Mouse (Mus musculus) kidney, adult 2 months (tissue): Measurements from ENCODE around the gene Slc45a2. TPM values are rescaled to one million over a fixed set of nuclear protein-coding genes. Genes with fewer than 3 reads are reported as not detected.

Experiments
- DNase-seq: peaks from one replicate; pipeline ENCODE4 v3.0.0; 2021
- H3K27ac ChIP-seq: fragments of 200-500 bp; 2 replicates; pipeline ENCODE4 v1.5.1; 2012; ENCODE audit warnings: low read depth, low read length, control low read depth, inconsistent platforms; ENCODE audit not compliant: insufficient read depth
- H3K27me3 ChIP-seq: fragments of 200-500 bp; replicated peaks from 2 replicates; pipeline ENCODE4 v1.6.1; 2012; ENCODE audit warnings: mild to moderate bottlenecking, moderate library complexity, low read length, inconsistent platforms; ENCODE audit not compliant: control insufficient read depth, insufficient read depth
- H3K36me3 ChIP-seq: fragments of 200-500 bp; 2 replicates; pipeline ENCODE4 v1.6.1; 2012; ENCODE audit warnings: mild to moderate bottlenecking, moderate library complexity, low read length, inconsistent platforms; ENCODE audit not compliant: control insufficient read depth, insufficient read depth
- H3K4me1 ChIP-seq: fragments of 200-500 bp; 2 replicates; pipeline ENCODE4 v1.6.1; 2011; ENCODE audit warnings: low read length; ENCODE audit not compliant: control insufficient read depth, insufficient read depth
- H3K4me3 ChIP-seq: fragments of 200-500 bp; 2 replicates; pipeline ENCODE4 v1.5.1; 2011; ENCODE audit warnings: mild to moderate bottlenecking, low read depth, low read length, control low read depth; ENCODE audit not compliant: insufficient read depth
- CTCF ChIP-seq: fragments of 200-500 bp; conservative IDR thresholded peaks from 2 replicates; pipeline ENCODE4 v1.5.1; 2011; ENCODE audit warnings: low read depth, mild to moderate bottlenecking, control low read depth, low read length, moderate library complexity, mixed read lengths; ENCODE audit not compliant: insufficient read depth, insufficient read length
- POLR2A ChIP-seq: fragments of 200-500 bp; IDR thresholded peaks from one replicate; pipeline ENCODE4 v1.6.1; 2011; ENCODE audit warnings: low read depth, low read length, control low read depth
- WGBS: fragments of 180-500 bp; shearing (Covaris S2); methylation state at CpG from one replicate; pipeline ENCODE4 v1.1.7; 2018; 5-methylcytosine and 5-hydroxymethylcytosine counted together
- polyA plus RNA-seq: library from polyadenylated mRNA; depleted of rRNA; stranded (reverse); fragments of >200 nt; gene quantifications from 2 replicates; pipeline ENCODE4 v1.2.3, GENCODE M21; 2012

The Slc45a2 gene
- polyA plus RNA-seq, 1 experiment: 0.14 TPM

DNA sequence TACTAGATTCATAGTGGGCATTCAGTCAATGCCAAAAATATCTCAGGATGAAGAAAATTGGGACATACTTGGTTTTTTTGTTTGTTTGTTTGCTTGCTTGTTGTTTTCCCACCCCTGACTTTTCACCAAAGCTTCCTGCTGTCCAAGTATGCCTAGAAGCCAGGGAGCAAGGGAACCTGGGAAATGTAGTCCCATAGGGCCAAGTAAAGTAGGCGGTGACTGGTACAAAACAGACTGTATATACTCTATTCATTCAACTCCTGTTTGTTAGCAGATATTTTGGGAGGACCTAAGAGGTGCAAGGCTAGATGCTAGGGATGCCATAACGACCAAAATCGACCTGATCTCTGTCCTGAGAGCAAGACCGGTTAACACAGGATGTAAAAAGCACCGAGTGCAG lies 689 bp upstream of the Slc45a2 start:
- Histone ChIP-seq H3K36me3 (peaks cover 4% of the 10 kb centered on the region), H3K27ac (no peak overlapping the region), H3K4me3 (peak overlapping the region; percentile 37), H3K4me1 (no peaks in the 10 kb centered on the region), H3K27me3 (no peaks in the 10 kb centered on the region)
- DNase-seq: peak; percentile 45
- WGBS: 22% methylated on average over 5 of the region's 5 CpGs
- no peak for TF ChIP-seq CTCF
- TF ChIP-seq POLR2A: no peak

DNA sequence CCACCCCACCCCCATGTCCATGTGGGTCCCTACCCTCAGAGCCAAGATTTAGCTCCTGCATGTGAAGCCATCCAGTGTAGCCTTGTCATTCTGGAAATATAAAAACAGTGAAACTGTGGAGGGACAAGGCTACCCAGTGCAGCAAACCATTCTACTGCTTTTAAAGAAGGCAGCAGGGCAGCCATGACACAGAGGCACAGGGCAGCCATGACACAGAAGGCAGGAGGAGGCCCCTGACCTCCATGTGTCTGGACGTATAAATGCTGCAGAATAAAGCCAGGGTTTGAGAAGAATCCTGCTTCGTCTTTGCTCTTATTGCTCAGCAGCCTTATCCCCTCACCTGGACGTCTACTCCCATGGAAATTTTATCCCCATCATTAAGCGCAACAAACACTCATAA lies 3.3 kb downstream of the Slc45a2 start:
- Histone ChIP-seq H3K36me3 (no peaks in the 10 kb centered on the region), H3K27me3 (no peaks in the 10 kb centered on the region), H3K4me3 (no peak overlapping the region), H3K27ac (no peak overlapping the region), H3K4me1 (no peaks in the 10 kb centered on the region)
- DNase-seq: no peak
- WGBS: 73% methylated on average over 4 of the region's 4 CpGs
- TF ChIP-seq CTCF (no peak), POLR2A (no peak)

DNA sequence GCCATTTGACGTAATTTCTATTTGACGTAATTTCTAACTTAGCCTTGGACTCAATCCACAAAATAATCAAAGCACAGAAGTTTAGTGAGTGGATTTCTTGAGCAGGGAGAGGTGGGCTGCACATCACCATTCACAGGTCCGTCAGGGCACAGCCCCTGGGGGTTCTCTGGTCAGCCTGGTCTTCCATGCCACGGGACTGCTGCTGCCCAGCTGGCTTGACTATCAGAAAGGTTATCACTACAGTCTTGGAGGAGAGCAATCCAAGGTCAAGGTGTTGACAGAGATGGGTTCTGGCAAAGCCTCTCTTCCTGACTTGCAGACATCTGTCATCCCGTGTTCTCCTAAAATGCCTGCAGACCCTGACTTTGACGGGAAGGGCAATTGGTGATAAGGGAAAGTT lies 4.1 kb downstream of the Slc45a2 start:
- Histone ChIP-seq H3K27me3 (no peaks in the 10 kb centered on the region), H3K27ac (no peak overlapping the region), H3K4me3 (no peak overlapping the region), H3K36me3 (no peaks in the 10 kb centered on the region), H3K4me1 (no peaks in the 10 kb centered on the region)
- 73% methylated on average over 6 of the region's 6 CpGs for WGBS
- no peak for DNase-seq
- TF ChIP-seq CTCF (no peak), POLR2A (no peak)

DNA sequence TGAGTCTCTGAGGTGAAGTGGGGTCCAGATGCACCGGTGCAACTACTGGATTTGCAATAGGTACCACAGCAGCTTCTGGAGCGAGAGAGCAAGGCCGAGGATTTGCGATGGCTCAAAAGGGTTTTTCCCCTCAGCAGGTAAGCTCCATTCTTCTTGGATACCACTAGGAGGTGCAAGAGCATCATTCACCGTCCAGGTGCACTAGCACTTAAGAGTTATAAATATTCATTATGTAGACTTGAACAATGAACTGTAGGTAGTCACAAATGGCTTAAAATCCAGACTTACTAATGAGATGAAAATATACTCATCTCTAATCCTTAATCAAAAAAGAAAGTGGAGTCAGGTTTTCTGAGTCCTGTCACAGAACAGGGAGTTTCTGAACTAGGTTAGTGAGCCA lies 8.2 kb downstream of the Slc45a2 start:
- no peaks in the 10 kb centered on the region for H3K4me1 ChIP-seq
- 12% methylated on average over 5 of the region's 5 CpGs for WGBS
- peak; percentile 66 for DNase-seq
- H3K27me3 ChIP-seq: no peaks in the 10 kb centered on the region
- TF ChIP-seq CTCF (peak; percentile 74), POLR2A (no peak)
- no peak overlapping the region for H3K27ac ChIP-seq
- H3K36me3 ChIP-seq: no peaks in the 10 kb centered on the region
- no peak overlapping the region for H3K4me3 ChIP-seq

DNA sequence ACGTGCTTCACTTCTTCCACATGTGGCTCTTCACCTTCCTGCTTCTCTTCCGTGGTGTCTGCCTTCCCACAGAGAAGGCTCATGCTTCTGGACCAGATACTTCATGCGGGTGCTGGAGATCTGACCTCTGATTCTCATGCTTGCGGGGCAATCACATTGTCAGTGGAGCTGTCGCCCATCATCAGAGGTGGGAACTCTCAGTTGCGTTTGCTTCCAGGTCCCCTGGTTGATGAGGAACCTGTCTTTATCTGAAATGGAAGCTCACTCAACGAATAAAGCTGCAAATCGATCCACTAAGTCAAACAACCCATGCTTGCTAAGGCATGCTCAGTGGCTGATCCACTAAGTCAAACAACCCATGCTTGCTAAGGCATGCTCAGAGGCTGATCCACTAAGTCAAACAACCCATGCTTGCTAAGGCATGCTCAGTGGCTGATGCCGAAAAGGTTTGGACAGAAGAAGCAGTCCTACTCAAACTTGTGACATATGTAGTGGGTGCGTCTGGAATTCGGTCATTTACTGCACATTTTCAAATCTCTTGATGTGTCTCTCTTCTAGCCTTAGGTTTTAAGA lies 10.5 kb downstream of the Slc45a2 start:
- Histone ChIP-seq H3K4me1 (no peaks in the 10 kb centered on the region), H3K36me3 (no peaks in the 10 kb centered on the region), H3K27me3 (no peaks in the 10 kb centered on the region), H3K4me3 (no peak overlapping the region), H3K27ac (no peak overlapping the region)
- TF ChIP-seq CTCF: no peak
- TF ChIP-seq POLR2A: no peak
- WGBS: 92% methylated on average over 11 of the region's 11 CpGs
- no peak for DNase-seq

DNA sequence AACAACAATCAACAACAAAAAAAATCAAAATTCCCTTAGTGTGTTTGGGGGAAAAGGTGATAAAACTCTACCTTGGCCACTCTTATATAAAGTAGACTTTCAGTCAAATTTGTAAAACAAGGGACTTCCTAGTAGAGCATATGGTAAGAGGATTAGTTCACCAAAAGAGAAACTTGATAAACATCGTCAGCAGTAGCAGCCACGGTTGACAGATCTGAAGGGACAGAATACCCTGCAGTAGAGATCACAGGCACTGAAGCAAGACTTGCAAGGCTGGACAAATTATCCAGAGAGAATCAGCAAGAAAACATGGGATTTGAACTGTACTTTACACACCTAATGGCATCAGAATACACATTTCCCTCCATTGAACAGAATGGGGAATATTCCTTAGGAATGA lies 14.4 kb downstream of the Slc45a2 start:
- Histone ChIP-seq H3K4me1 (no peaks in the 10 kb centered on the region), H3K4me3 (no peak overlapping the region), H3K27ac (no peak overlapping the region), H3K36me3 (no peaks in the 10 kb centered on the region), H3K27me3 (no peaks in the 10 kb centered on the region)
- TF ChIP-seq CTCF (no peak), POLR2A (no peak)
- no peak for DNase-seq
- 33% methylated on average over 2 of the region's 2 CpGs for WGBS

DNA sequence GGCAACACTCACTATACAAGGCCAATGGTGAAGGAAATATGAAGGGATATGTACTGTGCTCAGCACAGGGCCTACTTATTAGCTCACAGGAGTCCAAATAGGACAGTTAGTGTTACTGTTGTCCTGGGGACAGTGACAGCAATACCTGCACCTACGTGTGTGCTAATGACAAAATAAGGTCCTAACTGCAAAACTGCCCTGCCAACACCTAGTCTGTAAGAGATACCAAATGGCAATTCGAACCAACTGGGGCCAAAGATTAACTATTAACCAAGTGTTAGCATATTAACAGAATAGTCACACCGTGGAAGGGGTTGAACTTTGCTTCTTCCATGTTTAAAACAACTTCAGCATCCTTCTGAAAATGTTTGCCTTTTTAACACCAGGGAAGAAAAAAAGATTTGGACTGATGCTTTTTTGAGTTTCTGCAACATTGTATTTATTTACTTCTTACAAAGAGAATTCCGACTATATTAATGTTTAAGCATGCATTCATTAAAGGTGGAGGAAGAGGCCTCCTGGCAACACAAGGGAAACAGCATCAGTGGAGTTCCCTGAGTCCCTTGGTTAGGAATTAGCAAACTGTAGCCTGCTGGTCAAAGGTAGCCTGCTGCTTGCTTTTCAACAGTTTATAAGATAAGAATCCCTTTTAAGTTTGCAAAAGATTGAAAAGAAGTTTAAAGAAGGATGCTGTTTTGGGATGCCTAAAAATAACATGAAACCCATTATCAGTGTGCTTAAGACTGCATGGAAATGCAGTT lies 26.5 kb downstream of the Slc45a2 start:
- Histone ChIP-seq H3K27me3 (no peaks in the 10 kb centered on the region), H3K36me3 (no peaks in the 10 kb centered on the region), H3K27ac (peak overlapping the region; percentile 93), H3K4me3 (no peak overlapping the region), H3K4me1 (peaks cover 11% of the 10 kb centered on the region)
- peak; percentile 83 for DNase-seq
- WGBS: 29% methylated on average over 4 of the region's 4 CpGs
- TF ChIP-seq CTCF (no peak), POLR2A (no peak)
